Comparison of ENCODE assay signal across 17 mouse cellular contexts in the genomic region with DNA sequence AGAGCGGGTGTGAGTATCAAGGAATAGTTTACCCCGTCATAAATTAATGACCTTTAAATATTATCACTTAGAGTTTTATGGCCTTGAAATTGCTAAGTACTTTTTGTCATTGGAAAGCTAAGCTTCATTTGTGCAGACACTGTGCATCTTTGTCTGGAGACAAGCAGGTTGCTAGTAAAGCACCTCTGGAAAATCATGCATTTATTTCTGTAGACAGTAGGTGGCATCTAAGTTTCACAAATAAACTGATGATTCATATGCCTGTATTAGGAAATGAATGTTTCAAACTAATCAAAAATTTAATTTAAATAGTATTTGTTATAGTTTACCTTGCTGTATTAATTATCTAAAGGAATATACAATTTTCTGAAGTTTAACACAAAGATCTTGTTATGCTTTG. TPM values are rescaled to one million over a fixed set of nuclear protein-coding genes. Genes with fewer than 3 reads are reported as not detected.
DNase-seq lines count a peak whose midpoint lies in the region; ATAC-seq and TF ChIP-seq lines count a peak whose summit lies in the region.
"Had no signal": no experiment of that assay in that cellular context is flagged by ENCODE, and none has a peak within 500 bp of the region (broad histone marks: within the 10 kb centered on the region; RNA-seq: fewer than 3 reads in every experiment).

No protein-coding gene starts in this region.

- no peak overlapping the region for H3K4me3 ChIP-seq in forebrain, postnatal 0 days (ENCODE audit: low read depth, low read length)
- H3K4me3 ChIP-seq in forebrain, embryonic 11.5 days (ENCODE audit: low read depth, low read length), result no peak overlapping the region
- no peak overlapping the region for H3K4me3 ChIP-seq in lung, embryonic 14.5 days (ENCODE audit: low read depth, low read length)
- no peak overlapping the region for H3K4me3 ChIP-seq in liver, embryonic 12.5 days
- H3K4me3 ChIP-seq: erythroblast, embryonic 14.5 days; midbrain, embryonic 12.5 days; neural tube, embryonic 15.5 days had no signal

- TF ChIP-seq CTCF in forebrain, postnatal 0 days (IDR thresholded peaks at IDR 0.05; ENCODE audit: low read depth), result peak; percentile 55
- TF ChIP-seq CTCF in lung, embryonic 14.5 days (IDR thresholded peaks at IDR 0.05; ENCODE audit: low read depth), result peak; percentile 20

- H3K36me3 ChIP-seq in forebrain, postnatal 0 days (ENCODE audit: insufficient read depth), result no peaks in the 10 kb centered on the region
- no peaks in the 10 kb centered on the region for H3K36me3 ChIP-seq in forebrain, embryonic 11.5 days (ENCODE audit: control insufficient read depth, insufficient read depth, low read length)
- H3K36me3 ChIP-seq in lung, embryonic 14.5 days (ENCODE audit: insufficient read depth), result no peaks in the 10 kb centered on the region
- no peaks in the 10 kb centered on the region for H3K36me3 ChIP-seq in liver, embryonic 12.5 days
- H3K36me3 ChIP-seq: midbrain, embryonic 12.5 days; neural tube, embryonic 15.5 days had no signal

- H3K9ac ChIP-seq in forebrain, postnatal 0 days, result no peak overlapping the region
- H3K9ac ChIP-seq in forebrain, embryonic 11.5 days (ENCODE audit: low read length), result no peak overlapping the region
- H3K9ac ChIP-seq in lung, embryonic 14.5 days, result no peak overlapping the region
- no peak overlapping the region for H3K9ac ChIP-seq in liver, embryonic 12.5 days
- H3K9ac ChIP-seq: midbrain, embryonic 12.5 days; neural tube, embryonic 15.5 days had no signal

- ATAC-seq in forebrain, postnatal 0 days, result no peak; the same call in 1 of the 2 replicates
- no peak for ATAC-seq in forebrain, embryonic 11.5 days (replicated peaks; ENCODE audit: low FRiP score)
- ATAC-seq in lung, embryonic 14.5 days (ENCODE audit: insufficient read depth), result no peak
- no peak for ATAC-seq in liver, embryonic 12.5 days
- ATAC-seq: intestine, embryonic 16.5 days had no signal

- no peaks in the 10 kb centered on the region for H3K4me1 ChIP-seq in forebrain, postnatal 0 days (ENCODE audit: insufficient read depth)
- no peaks in the 10 kb centered on the region for H3K4me1 ChIP-seq in forebrain, embryonic 11.5 days (replicated peaks; ENCODE audit: control insufficient read depth, insufficient read depth, low read length)
- no peaks in the 10 kb centered on the region for H3K4me1 ChIP-seq in lung, embryonic 14.5 days (ENCODE audit: insufficient read depth)
- no peaks in the 10 kb centered on the region for H3K4me1 ChIP-seq in liver, embryonic 12.5 days
- H3K4me1 ChIP-seq: midbrain, embryonic 12.5 days; neural tube, embryonic 15.5 days had no signal

- peak; percentile 44 for DNase-seq in forebrain, postnatal 0 days
- no peak for DNase-seq in forebrain, embryonic 11.5 days (ENCODE audit: low spot score)
- DNase-seq in lung, embryonic 14.5 days, result peak; percentile 26
- no peak for DNase-seq in lung, postnatal 4 days
- peak; percentile 12 for DNase-seq in NIH3T3 (ENCODE audit: low read depth)
- DNase-seq in retina, postnatal 1 day, result peak; percentile 5
- DNase-seq: heart, adult 18-20 months; heart, postnatal 36 days; kidney, postnatal 4 days; lung, postnatal 10 days; thymus, adult 2 months had no signal

- no peaks in the 10 kb centered on the region for H3K27me3 ChIP-seq in forebrain, postnatal 0 days (ENCODE audit: insufficient read depth, low read length)
- H3K27me3 ChIP-seq in forebrain, embryonic 11.5 days (ENCODE audit: control insufficient read depth, insufficient read depth, low read length), result no peaks in the 10 kb centered on the region
- H3K27me3 ChIP-seq in lung, embryonic 14.5 days (ENCODE audit: insufficient read depth, low read length), result no peaks in the 10 kb centered on the region
- H3K27me3 ChIP-seq in liver, embryonic 12.5 days (replicated peaks), result no peaks in the 10 kb centered on the region
- H3K27me3 ChIP-seq: midbrain, embryonic 12.5 days; neural tube, embryonic 15.5 days had no signal

- no peak overlapping the region for H3K27ac ChIP-seq in forebrain, postnatal 0 days (ENCODE audit: low read depth, low read length)
- no peak overlapping the region for H3K27ac ChIP-seq in forebrain, embryonic 11.5 days (ENCODE audit: low read depth, low read length)
- no peak overlapping the region for H3K27ac ChIP-seq in lung, embryonic 14.5 days (ENCODE audit: low read depth)
- no peak overlapping the region for H3K27ac ChIP-seq in liver, embryonic 12.5 days
- H3K27ac ChIP-seq: midbrain, embryonic 12.5 days; neural tube, embryonic 15.5 days had no signal

- no peak overlapping the region for H3K4me2 ChIP-seq in forebrain, postnatal 0 days (ENCODE audit: low read depth)
- H3K4me2 ChIP-seq in forebrain, embryonic 11.5 days (ENCODE audit: low read depth, low read length, severe bottlenecking), result no peak overlapping the region
- no peak overlapping the region for H3K4me2 ChIP-seq in lung, embryonic 14.5 days
- H3K4me2 ChIP-seq in liver, embryonic 12.5 days, result no peak overlapping the region
- H3K4me2 ChIP-seq: midbrain, embryonic 12.5 days; neural tube, embryonic 15.5 days had no signal

- no peaks in the 10 kb centered on the region for H3K9me3 ChIP-seq in forebrain, postnatal 0 days (ENCODE audit: low read length)
- H3K9me3 ChIP-seq in forebrain, embryonic 11.5 days (ENCODE audit: control insufficient read depth, low read length), result no peaks in the 10 kb centered on the region
- no peaks in the 10 kb centered on the region for H3K9me3 ChIP-seq in lung, embryonic 14.5 days (ENCODE audit: low read depth, low read length)
- H3K9me3 ChIP-seq in liver, embryonic 12.5 days (replicated peaks), result no peaks in the 10 kb centered on the region
- H3K9me3 ChIP-seq: midbrain, embryonic 12.5 days; neural tube, embryonic 15.5 days had no signal

- WGBS in forebrain, postnatal 0 days, result 90% methylated on average over 2 of the region's 2 CpGs
- 90% methylated on average over 2 of the region's 2 CpGs for WGBS in forebrain, embryonic 11.5 days
- WGBS in lung, embryonic 14.5 days, result 80% methylated on average over 2 of the region's 2 CpGs
- WGBS in liver, embryonic 12.5 days (ENCODE audit: insufficient replicate concordance), result 64% methylated on average over 2 of the region's 2 CpGs

RNA-seq across cellular contexts. Expression of a gene that starts 41.1 kb away (rescaled TPM):
- total RNA-seq in forebrain, postnatal 0 days (2014; rRNA removed), result 0.15 and 0.33 TPM in 2 replicates
- polyA plus RNA-seq in forebrain, postnatal 0 days (2015; fragmentation: Nextera tagmentation; extraction: Ambion mirVana), result not detected in 2 replicates
- polyA plus RNA-seq in forebrain, embryonic 11.5 days (2014; fragmentation: Nextera tagmentation; extraction: Ambion mirVana), result 0.31 and 0.60 TPM in 2 replicates
- polyA plus RNA-seq in lung, embryonic 14.5 days (2014; fragmentation: Nextera tagmentation; extraction: Ambion mirVana), result 0.25 TPM in 1 of 2 replicates, not detected in the other
- polyA plus RNA-seq in liver, embryonic 12.5 days (2016; fragmentation: Nextera tagmentation; extraction: Ambion mirVana), result 0.17 TPM in 1 of 2 replicates, not detected in the other
- total RNA-seq: heart, adult 18-20 months; heart, postnatal 36 days; liver, adult 2 months had no signal
- polyA plus RNA-seq: intestine, embryonic 16.5 days; liver, adult 2 months; neural tube, embryonic 15.5 days; thymus, adult 2 months had no signal

RNA-seq across cellular contexts. Expression of a gene that starts 58.8 kb away (rescaled TPM):
- total RNA-seq in forebrain, postnatal 0 days (2014; rRNA removed), result 60.0 and 78.2 TPM in 2 replicates
- polyA plus RNA-seq in forebrain, postnatal 0 days (2015; fragmentation: Nextera tagmentation; extraction: Ambion mirVana), result 104 and 117 TPM in 2 replicates
- 208 and 221 TPM in 2 replicates for polyA plus RNA-seq in forebrain, embryonic 11.5 days (2014; fragmentation: Nextera tagmentation; extraction: Ambion mirVana)
- polyA plus RNA-seq in lung, embryonic 14.5 days (2014; fragmentation: Nextera tagmentation; extraction: Ambion mirVana), result 193 and 197 TPM in 2 replicates
- 110 and 117 TPM in 2 replicates for polyA plus RNA-seq in liver, embryonic 12.5 days (2016; fragmentation: Nextera tagmentation; extraction: Ambion mirVana)

Comparison
In these comparisons a context has a peak if more than half of its experiments do, and no peak if none do; other contexts are left out.
1. DNase-seq: peak in forebrain, postnatal 0 days (single experiment), lung, embryonic 14.5 days (single experiment), NIH3T3 (single experiment) and retina, postnatal 1 day (single experiment); none in forebrain, embryonic 11.5 days (single experiment) and lung, postnatal 4 days (0 of 2).